Mouse (Mus musculus): Measurements from ENCODE around the gene Sox18. TPM values are rescaled to one million over a fixed set of nuclear protein-coding genes. Genes with fewer than 3 reads are reported as not detected.

The Sox18 gene
- polyA plus RNA-seq, 1 experiment from 2014 or later = 25.0 TPM

DNA sequence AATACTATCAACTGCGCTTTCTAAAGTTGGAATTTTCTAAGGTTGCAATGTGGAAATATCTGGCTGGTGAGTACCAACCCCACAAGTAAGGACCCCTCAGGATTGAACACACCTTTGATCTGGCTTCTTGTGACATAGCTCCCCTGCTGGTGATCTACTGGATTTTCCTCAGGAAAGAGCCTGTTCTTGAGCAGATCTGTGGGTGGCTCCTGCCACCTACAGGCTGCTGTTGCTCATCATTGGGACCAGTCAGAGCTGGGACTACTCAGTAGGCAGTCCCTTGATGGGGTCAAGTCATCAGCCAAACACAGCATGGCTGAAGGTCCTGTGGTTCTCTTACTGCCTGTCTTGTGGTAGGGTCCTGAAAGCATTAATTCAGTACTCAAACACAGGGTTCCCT lies 7.3 kb upstream of the Sox18 start:
- WGBS = 50% methylated on average over 1 of the region's 1 CpGs
- H3K4me1 ChIP-seq = peaks cover 34% of the 10 kb centered on the region

GRCm38 (mm10) chr2:181677755-181678098 lies 6.3 kb upstream of the Sox18 start:
- Histone ChIP-seq H3K4me1 (peaks cover 42% of the 10 kb centered on the region), H3K4me3 (no peak overlapping the region), H3K27ac (no peak overlapping the region), H3K27me3 (ENCODE audit: insufficient read depth, poor library complexity, severe bottlenecking) (peaks cover 26% of the 10 kb centered on the region), H3K9me3 (no peaks in the 10 kb centered on the region), H3K36me3 (no peaks in the 10 kb centered on the region)
- WGBS = 46% methylated on average over 3 of the region's 3 CpGs
- DNase-seq (ENCODE audit: low spot score) = no peak

More for the DNA sequence above, 7.3 kb upstream of the Sox18 start:
- Histone ChIP-seq H3K36me3 (no peaks in the 10 kb centered on the region), H3K9me3 (no peaks in the 10 kb centered on the region), H3K27ac (no peak overlapping the region), H3K4me3 (no peak overlapping the region), H3K27me3 (ENCODE audit: insufficient read depth, poor library complexity, severe bottlenecking) (peaks cover 23% of the 10 kb centered on the region)
- peak; percentile 94 for DNase-seq (ENCODE audit: low spot score)

DNA sequence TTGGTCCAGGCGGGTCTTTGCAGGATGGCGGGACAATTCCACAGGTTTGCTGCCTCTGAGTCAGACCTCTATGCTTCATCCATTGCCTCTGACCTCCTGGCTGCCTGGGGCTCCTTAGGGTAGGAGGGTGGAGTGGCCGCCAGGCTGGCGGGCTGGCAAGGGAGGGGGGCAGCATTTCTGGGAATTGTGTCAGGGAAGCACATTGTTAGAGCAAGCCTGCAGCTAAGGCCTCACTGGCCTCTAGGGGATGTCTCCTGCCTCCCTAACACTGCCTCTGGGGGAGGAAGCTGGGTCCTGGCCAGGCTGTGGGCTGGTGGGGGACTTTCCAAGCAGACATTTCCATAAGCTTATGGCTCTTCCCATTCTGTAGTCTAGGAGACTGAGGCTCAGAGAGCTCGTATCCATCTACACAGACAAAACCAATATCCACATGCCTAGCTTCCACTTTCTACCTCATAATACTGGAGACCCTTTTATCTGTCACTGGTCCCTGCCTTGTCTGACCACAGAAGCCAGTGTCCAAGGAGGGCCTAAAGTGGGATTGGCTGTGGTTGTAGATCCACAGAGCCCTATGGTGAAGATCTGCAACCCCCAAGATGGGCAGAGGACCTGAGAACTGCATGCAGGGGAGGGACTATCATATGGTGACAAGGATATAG lies 5.8 kb upstream of the Sox18 start:
- no peaks in the 10 kb centered on the region for H3K36me3 ChIP-seq
- peaks cover 42% of the 10 kb centered on the region for H3K4me1 ChIP-seq
- peaks cover 31% of the 10 kb centered on the region for H3K27me3 ChIP-seq (ENCODE audit: insufficient read depth, poor library complexity, severe bottlenecking)
- H3K27ac ChIP-seq = 0 out of 2 replicates have a peak overlapping the region, but pooled peaks have one; percentile 19
- no peak overlapping the region for H3K4me3 ChIP-seq
- no peak for DNase-seq (ENCODE audit: low spot score)
- WGBS = 49% methylated on average over 5 of the region's 5 CpGs
- H3K9me3 ChIP-seq = no peaks in the 10 kb centered on the region

DNA sequence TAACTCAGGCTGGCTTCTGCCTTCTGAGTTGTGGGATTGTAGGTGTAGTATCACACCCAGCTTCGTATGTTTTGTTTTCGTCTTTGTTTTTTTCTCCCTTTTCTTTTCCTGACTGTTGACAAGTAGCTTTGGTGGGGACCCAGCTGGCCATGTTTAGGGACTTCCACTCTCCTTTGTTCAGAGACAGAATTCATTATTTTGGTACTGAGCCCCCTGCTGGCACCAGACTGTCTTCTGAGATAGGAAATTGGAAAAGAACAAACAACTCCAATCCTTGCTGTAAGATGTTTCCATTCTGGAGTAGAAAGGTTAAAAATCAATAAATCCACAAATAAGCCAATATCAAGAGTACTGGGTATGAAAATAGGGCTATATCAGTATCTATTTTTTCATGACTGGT lies 5.0 kb upstream of the Sox18 start:
- Histone ChIP-seq H3K27me3 (ENCODE audit: insufficient read depth, poor library complexity, severe bottlenecking) (peaks cover 39% of the 10 kb centered on the region), H3K4me1 (peaks cover 45% of the 10 kb centered on the region), H3K9me3 (no peaks in the 10 kb centered on the region), H3K4me3 (no peak overlapping the region), H3K36me3 (no peaks in the 10 kb centered on the region), H3K27ac (0 out of 2 replicates have a peak overlapping the region, but pooled peaks have one; percentile 19)
- 41% methylated on average over 2 of the region's 2 CpGs for WGBS
- no peak for DNase-seq (ENCODE audit: low spot score)

GRCm38 (mm10) chr2:181675454-181675853 lies 4.0 kb upstream of the Sox18 start:
- Histone ChIP-seq H3K36me3 (no peaks in the 10 kb centered on the region), H3K27me3 (ENCODE audit: insufficient read depth, poor library complexity, severe bottlenecking) (peaks cover 48% of the 10 kb centered on the region), H3K27ac (peak overlapping the region; percentile 83), H3K4me1 (peaks cover 46% of the 10 kb centered on the region), H3K9me3 (no peaks in the 10 kb centered on the region), H3K4me3 (peak overlapping the region; percentile 52)
- WGBS = 2% methylated on average over 14 of the region's 14 CpGs
- peak; percentile 86 for DNase-seq (ENCODE audit: low spot score)

- Histone ChIP-seq H3K27me3 (ENCODE audit: insufficient read depth, poor library complexity, severe bottlenecking) (peaks cover 54% of the 10 kb centered on the region), H3K4me1 (peaks cover 51% of the 10 kb centered on the region), H3K36me3 (peaks cover 4% of the 10 kb centered on the region; the same call in 1 of the 2 replicates), H3K27ac (peak overlapping the region; percentile 83; the same call in 1 of the 2 replicates), H3K4me3 (no peak overlapping the region), H3K9me3 (no peaks in the 10 kb centered on the region)
- no peak for DNase-seq (ENCODE audit: low spot score)
- 82% methylated on average over 4 of the region's 4 CpGs for whole genome bisulfite sequencing
These were observed 3.5 kb upstream of the Sox18 start for GRCm38 (mm10) chr2:181674934-181675333.

DNA sequence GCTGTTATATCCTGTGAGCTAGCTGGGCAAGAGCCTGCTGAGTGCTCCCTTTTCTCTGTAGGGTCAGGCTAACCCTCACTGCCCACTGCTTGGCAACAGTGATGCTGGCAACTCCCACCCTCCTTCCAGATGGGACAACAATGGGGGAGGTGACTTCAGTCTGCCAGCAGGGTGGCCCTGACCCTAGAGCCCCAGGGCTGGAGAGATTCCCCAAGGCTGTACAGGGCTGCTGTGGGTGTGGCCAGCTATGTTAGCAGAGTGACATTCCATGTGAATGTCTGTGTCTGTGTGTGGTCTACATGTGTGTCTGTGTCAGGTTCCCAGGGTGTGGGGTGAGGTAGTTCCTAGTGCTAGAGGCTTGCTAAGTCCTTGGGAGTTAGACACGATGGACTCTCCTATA lies 2.1 kb upstream of the Sox18 start:
- Histone ChIP-seq H3K27ac (no peak overlapping the region; the same call in 1 of the 2 replicates), H3K4me1 (peaks cover 49% of the 10 kb centered on the region)
- 53% methylated on average over 1 of the region's 1 CpGs for WGBS

GRCm38 (mm10) chr2:181671984-181672383 lies 544 bp upstream of the Sox18 start:
- 22% methylated on average over 7 of the region's 7 CpGs for WGBS
- peaks cover 4% of the 10 kb centered on the region; the same call in 1 of the 2 replicates for H3K36me3 ChIP-seq
- no peak overlapping the region; the same call in 1 of the 2 replicates for H3K27ac ChIP-seq
- no peak for DNase-seq (ENCODE audit: low spot score)
- H3K27me3 ChIP-seq (ENCODE audit: insufficient read depth, poor library complexity, severe bottlenecking) = peaks cover 74% of the 10 kb centered on the region
- H3K4me3 ChIP-seq = no peak overlapping the region
- peaks cover 46% of the 10 kb centered on the region for H3K4me1 ChIP-seq
- no peaks in the 10 kb centered on the region for H3K9me3 ChIP-seq

More for the DNA sequence above, 2.1 kb upstream of the Sox18 start:
- Histone ChIP-seq H3K4me3 (no peak overlapping the region), H3K27me3 (ENCODE audit: insufficient read depth, poor library complexity, severe bottlenecking) (peaks cover 68% of the 10 kb centered on the region), H3K36me3 (peaks cover 4% of the 10 kb centered on the region; the same call in 1 of the 2 replicates), H3K9me3 (no peaks in the 10 kb centered on the region)
- no peak for DNase-seq (ENCODE audit: low spot score)

- Histone ChIP-seq H3K27ac (peak overlapping the region; percentile 84), H3K27me3 (ENCODE audit: insufficient read depth, poor library complexity, severe bottlenecking) (peaks cover 73% of the 10 kb centered on the region), H3K9me3 (no peaks in the 10 kb centered on the region; the same call in 1 of the 2 replicates), H3K4me3 (peak overlapping the region; percentile 71), H3K36me3 (peaks cover 4% of the 10 kb centered on the region; the same call in 1 of the 2 replicates), H3K4me1 (peaks cover 40% of the 10 kb centered on the region)
- DNase-seq (ENCODE audit: low spot score) = no peak
- 1% methylated on average over 41 of the region's 41 CpGs for WGBS
These were observed 528 bp downstream of the Sox18 start for GRCm38 (mm10) chr2:181670913-181671311.

DNA sequence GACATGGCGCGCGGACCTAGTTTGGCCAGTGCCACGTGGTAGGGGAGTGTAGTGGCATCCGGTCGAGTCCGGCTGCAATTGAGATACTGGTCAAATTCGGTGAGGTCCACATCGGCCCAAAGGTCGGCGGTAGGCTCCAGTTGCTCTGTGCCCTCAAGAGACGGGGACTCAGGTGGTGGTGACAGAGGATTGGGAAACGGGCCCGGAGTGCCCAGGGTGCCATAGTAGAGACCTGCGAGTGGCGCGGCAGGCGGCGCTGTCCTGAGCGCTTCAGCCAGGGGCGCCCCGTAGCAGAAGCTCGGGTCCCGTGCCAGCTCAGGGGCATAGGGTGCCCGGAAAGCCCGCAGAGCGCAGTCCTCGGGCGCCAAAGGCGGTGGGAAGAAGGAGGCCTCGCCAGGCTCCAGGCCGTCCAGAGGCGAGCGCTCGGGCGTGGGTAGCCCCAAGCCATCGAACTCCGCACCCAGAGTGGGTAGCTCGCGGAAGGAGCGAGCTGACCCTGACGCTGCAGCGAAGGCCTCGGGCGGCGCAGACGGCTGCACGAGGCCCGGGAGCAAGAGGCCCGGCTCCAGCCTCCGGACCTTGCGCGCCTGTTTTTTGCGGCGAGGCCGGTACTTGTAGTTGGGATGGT lies 1.0 kb downstream of the Sox18 start:
- peak overlapping the region; percentile 84 for H3K27ac ChIP-seq
- WGBS = 4% methylated on average over 56 of the region's 56 CpGs
- H3K27me3 ChIP-seq (ENCODE audit: insufficient read depth, poor library complexity, severe bottlenecking) = peaks cover 73% of the 10 kb centered on the region
- H3K9me3 ChIP-seq = no peaks in the 10 kb centered on the region; the same call in 1 of the 2 replicates
- peaks cover 35% of the 10 kb centered on the region for H3K4me1 ChIP-seq
- no peak for DNase-seq (ENCODE audit: low spot score)
- H3K4me3 ChIP-seq = peak overlapping the region; percentile 71
- H3K36me3 ChIP-seq = peaks cover 4% of the 10 kb centered on the region; the same call in 1 of the 2 replicates

DNA sequence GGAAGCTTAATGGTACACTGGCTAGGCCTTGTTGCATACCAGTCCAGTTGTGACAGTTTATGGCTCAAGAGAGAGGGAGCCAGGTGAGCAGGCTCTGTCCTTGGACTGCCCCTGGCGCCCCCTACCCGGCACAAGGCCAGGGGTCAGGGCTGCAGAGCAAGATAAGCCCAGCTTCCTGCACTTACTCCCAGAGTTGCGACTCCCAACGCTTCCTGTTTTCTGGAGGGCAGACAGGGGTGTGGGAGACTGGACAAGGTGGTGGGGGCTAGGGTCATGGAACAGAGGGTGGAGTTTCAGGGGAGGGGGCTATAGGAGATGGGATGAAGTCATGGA lies 8.2 kb downstream of the Sox18 start:
- no peaks in the 10 kb centered on the region for H3K36me3 ChIP-seq
- no peak for DNase-seq (ENCODE audit: low spot score)
- 12% methylated on average over 4 of the region's 4 CpGs for WGBS
- peaks cover 36% of the 10 kb centered on the region for H3K4me1 ChIP-seq
- H3K9me3 ChIP-seq = no peaks in the 10 kb centered on the region; the same call in 1 of the 2 replicates
- H3K27ac ChIP-seq = peak overlapping the region; percentile 70
- no peak overlapping the region for H3K4me3 ChIP-seq
- peaks cover 6% of the 10 kb centered on the region for H3K27me3 ChIP-seq (ENCODE audit: insufficient read depth, poor library complexity, severe bottlenecking)

DNA sequence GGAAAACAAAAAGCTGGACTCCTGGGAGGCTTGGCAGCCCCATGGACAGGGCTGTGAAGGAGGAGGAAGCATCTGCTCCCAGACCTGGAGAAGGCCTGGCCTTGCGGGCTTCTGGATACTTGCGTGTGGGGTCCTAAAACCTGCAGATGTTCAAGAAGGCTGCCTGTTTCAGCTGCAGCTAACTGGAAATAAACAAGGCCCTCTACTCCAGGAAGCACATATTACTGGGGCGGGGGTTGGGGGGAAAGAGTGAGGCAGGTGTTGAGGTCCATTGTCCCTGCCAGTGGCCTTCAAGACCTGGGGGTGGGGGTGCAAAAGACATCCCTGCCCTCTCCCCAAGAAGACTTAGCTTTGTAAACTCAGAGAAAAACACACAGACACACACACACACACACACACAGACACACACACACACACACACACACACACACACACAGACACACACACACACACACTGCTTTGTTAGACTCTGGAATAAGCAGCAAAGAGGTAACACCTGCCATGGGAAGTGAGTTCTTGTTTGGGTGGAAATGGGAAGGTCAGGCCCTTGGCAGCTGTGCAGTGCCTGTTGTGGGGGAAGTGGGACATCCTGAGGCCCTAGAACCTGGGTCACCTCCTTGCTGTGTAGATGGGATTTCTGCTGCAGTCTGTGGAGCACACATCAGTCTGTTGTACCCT lies 8.7 kb downstream of the Sox18 start:
- Histone ChIP-seq H3K4me3 (no peak overlapping the region), H3K36me3 (no peaks in the 10 kb centered on the region), H3K27ac (peak overlapping the region; percentile 70), H3K27me3 (ENCODE audit: insufficient read depth, poor library complexity, severe bottlenecking) (peaks cover under 1% of the 10 kb centered on the region), H3K9me3 (no peaks in the 10 kb centered on the region; the same call in 1 of the 2 replicates), H3K4me1 (peaks cover 37% of the 10 kb centered on the region)
- DNase-seq (ENCODE audit: low spot score) = no peak
- WGBS = 79% methylated on average over 3 of the region's 3 CpGs

DNA sequence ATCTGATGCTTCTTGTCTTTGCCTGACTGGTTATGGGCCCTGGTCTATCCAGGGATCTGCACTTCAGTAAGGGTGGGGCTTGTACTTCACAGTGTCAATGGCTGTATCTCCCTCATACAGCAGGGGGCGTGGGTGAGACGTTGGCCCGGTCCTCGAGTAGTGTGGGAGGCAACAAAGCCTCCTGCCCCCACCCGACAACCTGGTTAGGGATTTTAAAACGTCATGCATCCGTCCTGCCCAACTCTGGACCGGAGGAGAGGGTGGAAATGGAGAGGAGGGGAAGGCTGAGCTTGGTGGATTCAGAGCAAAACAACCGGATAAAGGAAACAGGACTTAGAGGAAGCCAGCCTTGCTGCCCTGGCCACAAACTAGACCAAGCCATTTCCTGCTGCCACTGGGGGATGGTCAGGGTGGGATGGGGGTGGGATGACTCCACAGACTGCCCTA lies 11.8 kb downstream of the Sox18 start:
- H3K27me3 ChIP-seq (ENCODE audit: insufficient read depth, poor library complexity, severe bottlenecking) = no peaks in the 10 kb centered on the region
- DNase-seq (ENCODE audit: low spot score) = peak; percentile 89
- WGBS = 8% methylated on average over 9 of the region's 9 CpGs
- H3K4me3 ChIP-seq = peak overlapping the region; percentile 10; the same call in 1 of the 2 replicates
- peaks cover 26% of the 10 kb centered on the region for H3K36me3 ChIP-seq
- H3K9me3 ChIP-seq = no peaks in the 10 kb centered on the region
- H3K4me1 ChIP-seq = peaks cover 40% of the 10 kb centered on the region
- peak overlapping the region; percentile 39; the same call in 1 of the 2 replicates for H3K27ac ChIP-seq

Measured in heart, embryonic 10.5 days (tissue).